Mouse (Mus musculus) liver, adult 2 months (tissue): Measurements from ENCODE around the gene Nmd3. TPM values are rescaled to one million over a fixed set of nuclear protein-coding genes. Genes with fewer than 3 reads are reported as not detected.

Experiments used
- DNase-seq: peaks from one replicate; pipeline ENCODE4 v3.0.0-alpha.2; 2011; ENCODE audit warnings: low read depth, low spot score; ENCODE audit errors: extremely low read depth
- H3K27ac ChIP-seq: fragments of 200-500 bp; replicated peaks from 2 replicates; pipeline ENCODE4 v1.5.1; 2012; ENCODE audit warnings: low read depth, mild to moderate bottlenecking, control low read depth, inconsistent platforms, low read length; ENCODE audit not compliant: insufficient read depth
- H3K27me3 ChIP-seq: fragments of 200-500 bp; 2 replicates; pipeline ENCODE4 v1.6.1; 2012; ENCODE audit warnings: mild to moderate bottlenecking, moderate library complexity, low read length, inconsistent platforms; ENCODE audit not compliant: control insufficient read depth, insufficient read depth
- H3K36me3 ChIP-seq: fragments of 200-500 bp; 2 replicates; pipeline ENCODE4 v1.6.1; 2012; ENCODE audit warnings: low read length, inconsistent platforms; ENCODE audit not compliant: control insufficient read depth, insufficient read depth
- H3K4me1 ChIP-seq: fragments of 200-500 bp; 2 replicates; pipeline ENCODE4 v1.6.1; 2011; ENCODE audit warnings: low read length; ENCODE audit not compliant: control insufficient read depth, insufficient read depth
- H3K4me3 ChIP-seq: fragments of 200-500 bp; 2 replicates; pipeline ENCODE4 v1.5.1; 2011; ENCODE audit warnings: low read depth, mild to moderate bottlenecking, control low read depth, low read length, moderate library complexity; ENCODE audit not compliant: insufficient read depth
- H3K79me2 ChIP-seq: fragments of 200-500 bp; 2 replicates; pipeline ENCODE4 v1.6.1; 2012; ENCODE audit warnings: inconsistent platforms, mild to moderate bottlenecking, low read length, moderate library complexity; ENCODE audit not compliant: control insufficient read depth, insufficient read depth
- H3K9ac ChIP-seq: fragments of 200-500 bp; 2 replicates; pipeline ENCODE4 v1.6.1; 2012; ENCODE audit warnings: low read depth, mild to moderate bottlenecking, control low read depth, inconsistent platforms, low read length
- CTCF ChIP-seq: fragments of 200-500 bp; IDR thresholded peaks from 2 replicates; pipeline ENCODE4 v1.5.1; 2011; ENCODE audit warnings: low read depth, low read length, control low read depth
- POLR2A ChIP-seq: fragments of 200-500 bp; IDR thresholded peaks from 2 replicates; pipeline ENCODE4 v1.6.1; 2011; ENCODE audit warnings: low read length, control low read depth; ENCODE audit not compliant: insufficient read depth; ENCODE audit errors: extremely low read depth
- WGBS: fragments of 180-500 bp; shearing (Covaris S2); methylation state at CpG from one replicate; pipeline ENCODE4 v1.1.7; 2018; 5-methylcytosine and 5-hydroxymethylcytosine counted together
- polyA plus RNA-seq: library from polyadenylated mRNA; depleted of rRNA; stranded (reverse); fragments of >200 nt; gene quantifications from 2 replicates; pipeline ENCODE4 v1.2.3, GENCODE M21; 2012
- total RNA-seq: library from RNA; depleted of rRNA; stranded (reverse); fragments of >200 nt; gene quantifications from 2 replicates; pipeline ENCODE4 v1.2.3, GENCODE M21; 2014

Gene Nmd3
- total and polyA plus RNA-seq, 2 experiments: 18.3 to 70.3 TPM

GRCm38 (mm10) chr3:69756499-69756898 is 34.7 kb downstream of the Nmd3 start:
- Histone ChIP-seq H3K27ac (no peak overlapping the region), H3K4me3 (no peak overlapping the region), H3K9ac (no peak overlapping the region), H3K4me1 (no peaks in the 10 kb centered on the region), H3K27me3 (no peaks in the 10 kb centered on the region), H3K36me3 (peaks cover 38% of the 10 kb centered on the region), H3K79me2 (no peaks in the 10 kb centered on the region)
- 33% methylated on average over 7 of the region's 7 CpGs for WGBS
- DNase-seq: peak; percentile 64
- TF ChIP-seq POLR2A (no peak), CTCF (peak; percentile 31; the same call in 1 of the 2 replicates)

- H3K79me2 ChIP-seq: no peaks in the 10 kb centered on the region
- no peaks in the 10 kb centered on the region for H3K27me3 ChIP-seq
- WGBS: 94% methylated on average over 1 of the region's 1 CpGs
- peaks cover 35% of the 10 kb centered on the region for H3K36me3 ChIP-seq
- H3K27ac ChIP-seq: no peak overlapping the region
- H3K4me3 ChIP-seq: no peak overlapping the region
- H3K9ac ChIP-seq: no peak overlapping the region
- DNase-seq: no peak
- TF ChIP-seq CTCF (no peak), POLR2A (no peak)
- H3K4me1 ChIP-seq: no peaks in the 10 kb centered on the region
These were observed 35.7 kb downstream of the Nmd3 start for GRCm38 (mm10) chr3:69757456-69757855.

- no peak overlapping the region for H3K9ac ChIP-seq
- H3K27ac ChIP-seq: no peak overlapping the region
- TF ChIP-seq CTCF: no peak
- TF ChIP-seq POLR2A: no peak
- peaks cover 17% of the 10 kb centered on the region for H3K36me3 ChIP-seq
- no peaks in the 10 kb centered on the region for H3K4me1 ChIP-seq
- H3K27me3 ChIP-seq: no peaks in the 10 kb centered on the region
- no peaks in the 10 kb centered on the region for H3K79me2 ChIP-seq
- no peak for DNase-seq
- no peak overlapping the region for H3K4me3 ChIP-seq
- 94% methylated on average over 6 of the region's 6 CpGs for WGBS
These were observed 38.3 kb downstream of the Nmd3 start for GRCm38 (mm10) chr3:69760081-69760480.

DNA sequence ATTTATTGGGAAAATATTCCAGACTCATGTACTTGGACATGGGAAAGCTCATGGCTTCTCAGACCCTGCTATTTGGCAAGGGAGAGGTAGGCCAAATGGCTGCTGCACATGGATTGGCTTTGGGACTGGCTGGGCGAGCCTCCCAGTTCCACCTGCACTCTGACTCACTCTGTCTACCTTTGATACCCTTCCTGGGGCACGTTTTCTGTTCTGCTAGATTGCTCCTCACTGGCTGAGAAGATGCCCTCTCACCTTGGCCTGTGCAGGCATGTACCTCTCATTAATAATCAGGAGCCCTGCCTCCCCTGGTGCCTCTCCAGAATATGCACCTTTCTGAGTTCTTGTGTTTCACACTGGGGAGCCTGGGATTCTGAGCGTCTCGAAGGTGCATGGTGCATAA is 39.4 kb downstream of the Nmd3 start:
- Histone ChIP-seq H3K36me3 (peaks cover 12% of the 10 kb centered on the region), H3K9ac (no peak overlapping the region), H3K27ac (no peak overlapping the region), H3K4me3 (no peak overlapping the region), H3K27me3 (no peaks in the 10 kb centered on the region), H3K79me2 (no peaks in the 10 kb centered on the region), H3K4me1 (no peaks in the 10 kb centered on the region)
- WGBS: 85% methylated on average over 4 of the region's 4 CpGs
- no peak for TF ChIP-seq CTCF
- TF ChIP-seq POLR2A: no peak
- DNase-seq: no peak

DNA sequence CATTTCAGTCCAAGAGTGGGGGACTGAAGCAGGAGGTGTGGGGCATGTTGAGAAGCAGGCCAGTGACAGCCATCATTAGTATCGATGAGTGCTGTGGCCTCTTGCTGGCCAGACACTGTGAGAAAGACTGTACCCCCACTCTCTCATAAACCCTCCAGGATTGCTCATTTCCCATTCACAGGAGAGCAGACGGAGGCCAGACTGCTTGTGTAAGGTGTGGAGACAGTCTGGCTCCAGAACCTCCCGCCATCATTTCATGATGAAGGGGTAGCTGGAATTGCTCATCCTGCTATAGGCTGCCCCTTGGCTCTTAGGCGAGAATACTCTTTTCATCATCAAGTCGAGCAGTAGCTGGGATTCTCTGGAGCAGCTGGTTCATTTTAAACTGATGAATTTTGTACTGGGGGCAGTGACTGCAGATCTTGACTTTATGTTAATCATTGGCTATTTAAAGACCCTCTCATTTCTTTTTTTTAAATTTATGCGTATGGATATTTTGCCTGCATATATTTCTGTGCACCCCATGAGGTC is 41.1 kb downstream of the Nmd3 start:
- H3K9ac ChIP-seq: no peak overlapping the region
- H3K27me3 ChIP-seq: no peaks in the 10 kb centered on the region
- no peaks in the 10 kb centered on the region for H3K4me1 ChIP-seq
- TF ChIP-seq POLR2A: no peak
- TF ChIP-seq CTCF: no peak
- no peak overlapping the region for H3K4me3 ChIP-seq
- DNase-seq: no peak
- no peak overlapping the region for H3K27ac ChIP-seq
- H3K36me3 ChIP-seq: peaks cover 7% of the 10 kb centered on the region; the same call in 1 of the 2 replicates
- 89% methylated on average over 6 of the region's 6 CpGs for WGBS
- H3K79me2 ChIP-seq: no peaks in the 10 kb centered on the region

DNA sequence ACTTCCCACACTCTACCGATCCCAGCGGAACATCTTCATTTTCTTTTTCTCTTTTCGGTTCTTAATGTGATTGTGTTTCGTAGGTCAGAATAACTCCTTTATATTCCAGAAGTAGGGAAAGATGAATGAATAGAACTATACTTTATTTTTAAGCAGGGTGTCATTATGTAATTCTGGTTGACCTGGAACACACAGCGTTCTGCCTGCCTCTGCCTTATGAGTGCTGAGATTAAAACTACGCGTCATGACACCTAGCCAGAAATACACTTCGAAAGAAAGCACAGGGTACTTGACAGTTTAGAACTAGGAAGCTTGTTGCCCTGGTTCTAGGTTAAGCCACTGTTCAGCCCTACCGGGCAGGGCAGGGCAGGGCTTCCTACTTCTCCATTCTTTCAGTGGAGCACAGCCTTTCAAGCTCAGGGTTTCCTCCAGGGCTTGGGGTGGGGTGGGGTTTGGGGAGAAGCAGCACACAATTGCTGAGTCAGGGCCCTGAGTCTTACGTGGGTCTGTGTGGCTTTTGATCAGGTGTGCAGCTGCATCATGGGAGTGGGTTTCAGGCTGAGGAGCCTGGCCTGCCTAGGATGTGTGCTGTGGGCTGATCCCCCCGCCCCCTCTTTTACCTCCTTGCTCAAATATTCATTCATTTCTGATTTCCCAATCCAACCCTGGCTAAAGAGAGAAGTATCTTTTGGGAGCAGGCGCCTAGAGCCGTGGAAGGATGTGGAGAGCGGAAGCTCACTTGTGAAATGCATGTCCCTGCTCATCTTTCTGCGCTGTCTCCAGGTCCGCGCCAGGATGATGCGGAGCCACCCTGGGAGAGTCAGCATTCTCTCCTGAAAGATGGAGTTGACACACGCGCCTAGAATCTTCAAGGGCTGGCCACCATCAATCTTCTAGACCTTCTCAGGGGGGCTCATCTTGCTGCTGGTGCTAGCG is 42.1 kb downstream of the Nmd3 start:
- no peak overlapping the region for H3K27ac ChIP-seq

More for the DNA sequence above, 42.1 kb downstream of the Nmd3 start:
- Histone ChIP-seq H3K9ac (no peak overlapping the region), H3K36me3 (0 out of 2 replicates have a peak, but pooled peaks cover 2% of the 10 kb centered on the region), H3K4me3 (no peak overlapping the region), H3K27me3 (no peaks in the 10 kb centered on the region), H3K4me1 (no peaks in the 10 kb centered on the region), H3K79me2 (no peaks in the 10 kb centered on the region)
- DNase-seq: no peak
- 93% methylated on average over 21 of the region's 21 CpGs for WGBS
- TF ChIP-seq POLR2A (no peak), CTCF (no peak)
